Mouse (Mus musculus): ENCODE results near the gene Gpt2.

DNA sequence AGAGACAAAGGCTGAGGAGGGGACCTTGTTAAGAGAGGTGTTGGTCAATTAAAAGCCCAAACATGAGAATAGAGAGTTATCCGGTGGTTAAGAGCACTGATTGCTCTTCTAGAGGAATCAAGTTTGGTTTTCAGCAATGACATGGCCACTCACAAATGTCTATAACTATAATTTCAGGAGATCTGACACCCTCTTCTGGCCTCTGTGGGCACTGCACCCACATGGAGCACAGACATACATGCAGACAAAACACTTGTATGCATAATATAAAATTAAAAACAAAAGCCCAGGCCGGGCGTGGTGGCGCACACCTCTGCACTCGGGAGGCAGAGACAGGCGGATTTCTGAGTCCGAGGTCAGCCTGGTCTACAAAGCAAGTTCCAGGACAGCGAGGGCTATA, 2.8 kb upstream of the Gpt2 start:
- TF ChIP-seq POLR2AphosphoS2 (IDR thresholded peaks at IDR 0.05; ENCODE audit: insufficient read length, low read depth) (no peak), SRF (IDR thresholded peaks at IDR 0.05; ENCODE audit: control insufficient read depth, insufficient read length, low read depth) (no peak), POLR2A (IDR thresholded peaks at IDR 0.05; ENCODE audit: insufficient read length, low read depth) (no peak)
